Mouse (Mus musculus) small intestine, adult 2 months (tissue): ENCODE measurements around the gene Akp3.

ENCODE experiments used
- CTCF ChIP-seq: fragments of 200-500 bp; IDR thresholded peaks from 2 replicates; pipeline ENCODE4 v1.5.1; 2012; ENCODE audit warnings: low read depth, mild to moderate bottlenecking, control low read depth, inconsistent platforms, low read length, moderate library complexity, mixed read lengths; ENCODE audit not compliant: insufficient replicate concordance, insufficient read length; ENCODE audit errors: extremely low read depth
- POLR2A ChIP-seq: fragments of 200-500 bp; IDR thresholded peaks from 2 replicates; pipeline ENCODE4 v1.6.1; 2012; ENCODE audit warnings: low read depth, mild to moderate bottlenecking, control low read depth, inconsistent platforms, low read length, moderate library complexity

- TF ChIP-seq CTCF = peak; percentile 76; the same call in 1 of the 2 replicates
- no peak for TF ChIP-seq POLR2A
Observed at GRCm38 (mm10) chr1:87174006-87174955, 49.5 kb downstream of the Akp3 start.
